Comparison of ENCODE assay signal across 9 mouse cellular contexts in genomic region chr12:86885746-86886145, GRCm38 (mm10). TPM values are rescaled to one million over a fixed set of nuclear protein-coding genes. Genes with fewer than 3 reads are reported as not detected.
A peak's percentile ranks its signal among the peaks of the same experiment; 100 is the strongest.
DNase-seq lines count a peak whose midpoint lies in the region; ATAC-seq lines count a peak whose summit lies in the region.
"Had no signal": no experiment of that assay in that cellular context is flagged by ENCODE, and none has a peak within 500 bp of the region (broad histone marks: within the 10 kb centered on the region; RNA-seq: fewer than 3 reads in every experiment).

No protein-coding gene starts in this region.

- no peak for DNase-seq in heart, adult 18-20 months
- peak; percentile 46 for DNase-seq in ZHBTc4 (ENCODE audit: low read depth, low spot score)
- DNase-seq in hindbrain, embryonic 14.5 days (ENCODE audit: low spot score), result no peak
- DNase-seq in frontal cortex, postnatal 14 days (ENCODE audit: low spot score in 2 of 2), result no peak
- DNase-seq in T-cell, adult 2 months (ENCODE audit: low spot score), result no peak
- no peak for DNase-seq in lung, postnatal 10 days

- H3K4me2 ChIP-seq in heart, embryonic 16.5 days (ENCODE audit: low read depth, low read length), result peak overlapping the region; percentile 69
- H3K4me2 ChIP-seq in hindbrain, embryonic 14.5 days (replicated peaks), result peak overlapping the region; percentile 95
- H3K4me2 ChIP-seq in midbrain, embryonic 13.5 days (replicated peaks), result peak overlapping the region; percentile 95

- no peak for ATAC-seq in heart, embryonic 16.5 days (replicated peaks; ENCODE audit: extremely low read depth, insufficient read depth, low FRiP score)
- ATAC-seq in hindbrain, embryonic 14.5 days (ENCODE audit: low FRiP score), result no peak
- no peak for ATAC-seq in midbrain, embryonic 13.5 days

- 39% methylated on average over 5 of the region's 5 CpGs for WGBS in heart, embryonic 16.5 days
- 23% methylated on average over 5 of the region's 5 CpGs for WGBS in hindbrain, embryonic 14.5 days
- WGBS in midbrain, embryonic 13.5 days, result 9% methylated on average over 5 of the region's 5 CpGs

- H3K36me3 ChIP-seq in heart, embryonic 16.5 days (ENCODE audit: control insufficient read depth, insufficient read depth), result no peaks in the 10 kb centered on the region
- H3K36me3 ChIP-seq in hindbrain, embryonic 14.5 days (replicated peaks; ENCODE audit: control insufficient read depth, insufficient read depth), result peaks cover 9% of the 10 kb centered on the region
- H3K36me3 ChIP-seq in midbrain, embryonic 13.5 days, result peaks cover 9% of the 10 kb centered on the region; the same call in 1 of the 2 replicates

- H3K27ac ChIP-seq in heart, embryonic 16.5 days (ENCODE audit: low read length), result peak overlapping the region; percentile 89
- H3K27ac ChIP-seq in hindbrain, embryonic 14.5 days, result no peak overlapping the region; the same call in none of the 2 replicates
- H3K27ac ChIP-seq in midbrain, embryonic 13.5 days, result peak overlapping the region; percentile 100
- H3K27ac ChIP-seq: liver, embryonic 14.5 days had no signal

- peaks cover 44% of the 10 kb centered on the region for H3K4me1 ChIP-seq in heart, embryonic 16.5 days (ENCODE audit: control insufficient read depth, insufficient read depth, low read length)
- peaks cover 53% of the 10 kb centered on the region for H3K4me1 ChIP-seq in hindbrain, embryonic 14.5 days (replicated peaks; ENCODE audit: control insufficient read depth, insufficient read depth, low read length)
- peaks cover 65% of the 10 kb centered on the region for H3K4me1 ChIP-seq in midbrain, embryonic 13.5 days (replicated peaks)

- H3K9ac ChIP-seq in heart, embryonic 16.5 days (ENCODE audit: low read length), result peak overlapping the region; percentile 72; the same call in 1 of the 2 replicates
- no peak overlapping the region; the same call in 1 of the 2 replicates for H3K9ac ChIP-seq in hindbrain, embryonic 14.5 days
- H3K9ac ChIP-seq in midbrain, embryonic 13.5 days (replicated peaks), result 0 out of 2 replicates have a peak overlapping the region, but pooled peaks have one; percentile 54
- H3K9ac ChIP-seq: liver, embryonic 14.5 days had no signal

- H3K4me3 ChIP-seq in heart, embryonic 16.5 days (ENCODE audit: low read length), result no peak overlapping the region
- H3K4me3 ChIP-seq in hindbrain, embryonic 14.5 days (replicated peaks; ENCODE audit: low read length), result no peak overlapping the region
- H3K4me3 ChIP-seq in midbrain, embryonic 13.5 days (replicated peaks), result peak overlapping the region; percentile 96; the same call in 1 of the 2 replicates

- H3K9me3 ChIP-seq in heart, embryonic 16.5 days (replicated peaks; ENCODE audit: control insufficient read depth, low read length), result no peaks in the 10 kb centered on the region
- no peaks in the 10 kb centered on the region for H3K9me3 ChIP-seq in hindbrain, embryonic 14.5 days (ENCODE audit: control insufficient read depth, low read length)
- no peaks in the 10 kb centered on the region for H3K9me3 ChIP-seq in midbrain, embryonic 13.5 days

- H3K27me3 ChIP-seq in heart, embryonic 16.5 days (ENCODE audit: control insufficient read depth, insufficient read depth, low read length), result no peaks in the 10 kb centered on the region
- peaks cover 4% of the 10 kb centered on the region; the same call in 1 of the 2 replicates for H3K27me3 ChIP-seq in hindbrain, embryonic 14.5 days (ENCODE audit: control insufficient read depth, insufficient read depth, low read length)
- H3K27me3 ChIP-seq in midbrain, embryonic 13.5 days, result no peaks in the 10 kb centered on the region

RNA-seq across cellular contexts. Expression of gene Irf2bpl, which starts 1.1 kb away (rescaled TPM):
- polyA plus RNA-seq in heart, embryonic 16.5 days (2015; fragmentation: Nextera tagmentation; extraction: Ambion mirVana), result 25.4 and 32.4 TPM in 2 replicates
- total RNA-seq in heart, adult 18-20 months (2021), result 10 to 100 TPM; 30.0 to 30.5 TPM
- polyA plus RNA-seq in hindbrain, embryonic 14.5 days (2014; fragmentation: Nextera tagmentation; extraction: Ambion mirVana), result 64.5 and 65.5 TPM in 2 replicates
- 65.3 and 75.5 TPM in 2 replicates for polyA plus RNA-seq in midbrain, embryonic 13.5 days (2015; fragmentation: Nextera tagmentation; extraction: Ambion mirVana)
